Mouse (Mus musculus) G1E (cell line): Measurements from ENCODE around the gene Ltbp2. TPM values are rescaled to one million over a fixed set of nuclear protein-coding genes. Genes with fewer than 3 reads are reported as not detected.

Experiments
- ATAC-seq: 2 replicates; pipeline ENCODE4 v1.8.0; 2016; ENCODE audit warnings: mild to moderate bottlenecking; ENCODE audit not compliant: insufficient number of reproducible peaks, poor library complexity, low FRiP score, severe bottlenecking; ENCODE audit errors: extremely low read depth
- DNase-seq: peaks from one replicate; pipeline ENCODE4 v3.0.0; 2012; ENCODE audit warnings: low spot score
- H3K27me3 ChIP-seq: 2 replicates; pipeline ENCODE4 v1.6.1; 2012; ENCODE audit warnings: mild to moderate bottlenecking, low read length, inconsistent platforms; ENCODE audit not compliant: insufficient read depth
- H3K36me3 ChIP-seq: replicated peaks from 2 replicates; pipeline ENCODE3; 2012; ENCODE audit warnings: mild to moderate bottlenecking, inconsistent platforms
- H3K4me1 ChIP-seq: 2 replicates; pipeline ENCODE4 v1.6.1; 2012; ENCODE audit warnings: low read depth, low read length, inconsistent platforms, mixed read lengths; ENCODE audit not compliant: insufficient read depth
- H3K4me3 ChIP-seq: 2 replicates; pipeline ENCODE4 v1.5.1; 2012; ENCODE audit warnings: low read depth, mild to moderate bottlenecking, inconsistent platforms, low read length, moderate library complexity, mixed read lengths
- H3K9me3 ChIP-seq: replicated peaks from 2 replicates; pipeline ENCODE4 v1.6.1; 2012; ENCODE audit warnings: inconsistent platforms
- CTCF ChIP-seq: IDR thresholded peaks from 2 replicates; pipeline ENCODE4 v1.5.1; 2012; ENCODE audit warnings: low read depth, low read length, inconsistent platforms, mixed read lengths
- GATA1 ChIP-seq: IDR thresholded peaks from 2 replicates; pipeline ENCODE4 v1.6.1; 2012; ENCODE audit warnings: borderline replicate concordance, low read length, inconsistent platforms, mixed read lengths
- GATA2 ChIP-seq: IDR thresholded peaks from 2 replicates; pipeline ENCODE4 v1.6.1; 2012; ENCODE audit warnings: low read depth, low read length, inconsistent platforms, borderline replicate concordance
- POLR2AphosphoS5 ChIP-seq: IDR thresholded peaks from 2 replicates; pipeline ENCODE4 v1.6.1; 2012; ENCODE audit warnings: low read depth, low read length, inconsistent platforms; ENCODE audit not compliant: insufficient replicate concordance
- TAL1 ChIP-seq: conservative IDR thresholded peaks from 2 replicates; pipeline ENCODE4 v1.6.1; 2012; ENCODE audit warnings: low read depth, low read length, inconsistent platforms, mixed read lengths
- polyA plus RNA-seq: library from polyadenylated mRNA; stranded (reverse); fragments of >175 nt; gene quantifications from 2 replicates; pipeline ENCODE4 v1.2.3, GENCODE M21; 2012
- total RNA-seq, 2 experiments: library from RNA; stranded (forward) in 1 of 2; stranded (reverse) in 1 of 2; fragments of 200-1000 nt in 1 of 2; fragments of >200 nt in 1 of 2; fragmentation: Nextera tagmentation in 1 of 2; gene quantifications; 2 replicates each; pipeline ENCODE4 v1.2.3; 2014 to 2017

The Ltbp2 gene
- total and polyA plus RNA-seq, 3 experiments = 0.44 TPM; not detected in 2

DNA sequence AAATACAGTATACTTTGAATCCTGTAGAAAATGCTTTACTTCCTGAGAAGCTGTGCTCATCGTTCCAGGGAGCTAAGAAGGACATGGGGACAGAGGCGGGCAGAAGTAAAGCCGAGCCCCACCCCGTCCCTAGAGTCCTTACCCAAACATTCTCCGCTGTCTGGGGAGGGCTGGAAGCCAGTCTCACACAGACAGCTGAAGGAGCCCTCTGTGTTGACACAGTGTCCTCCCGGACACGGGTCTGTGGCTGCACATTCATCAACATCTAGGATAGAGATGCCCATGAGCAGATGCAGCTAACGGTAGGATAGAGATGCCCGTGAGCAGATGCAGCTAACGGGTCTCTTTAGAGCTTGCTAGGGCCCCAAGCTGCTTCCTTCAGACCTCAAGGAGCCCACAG is 85.5 kb downstream of the Ltbp2 start:
- ATAC-seq = no peak
- H3K9me3 ChIP-seq = no peaks in the 10 kb centered on the region
- H3K4me3 ChIP-seq = no peak overlapping the region
- no peaks in the 10 kb centered on the region for H3K4me1 ChIP-seq
- TF ChIP-seq POLR2AphosphoS5 (no peak), TAL1 (no peak), GATA1 (no peak), CTCF (no peak), GATA2 (no peak)
- no peaks in the 10 kb centered on the region for H3K36me3 ChIP-seq
- peaks cover 78% of the 10 kb centered on the region for H3K27me3 ChIP-seq
- no peak for DNase-seq

- TF ChIP-seq POLR2AphosphoS5 (no peak), TAL1 (no peak), GATA1 (no peak), CTCF (no peak), GATA2 (no peak)
- peaks cover 50% of the 10 kb centered on the region for H3K27me3 ChIP-seq
- no peaks in the 10 kb centered on the region for H3K9me3 ChIP-seq
- peaks cover 2% of the 10 kb centered on the region for H3K36me3 ChIP-seq
- DNase-seq = no peak
- ATAC-seq = no peak
- no peak overlapping the region for H3K4me3 ChIP-seq
- peaks cover 14% of the 10 kb centered on the region for H3K4me1 ChIP-seq
Measured at GRCm38 (mm10) chr12:84786091-84786490, 90.2 kb downstream of the Ltbp2 start.

- peak overlapping the region; percentile 25; the same call in 1 of the 2 replicates for H3K4me3 ChIP-seq
- ATAC-seq (peak; percentile 86), DNase-seq (peak; percentile 93)
- H3K27me3 ChIP-seq = peaks cover 40% of the 10 kb centered on the region
- H3K36me3 ChIP-seq = peaks cover 2% of the 10 kb centered on the region
- H3K9me3 ChIP-seq = no peaks in the 10 kb centered on the region
- TF ChIP-seq CTCF (peak; percentile 85), POLR2AphosphoS5 (no peak)
- peaks cover 14% of the 10 kb centered on the region for H3K4me1 ChIP-seq
Measured at GRCm38 (mm10) chr12:84784604-84785381, 91.5 kb downstream of the Ltbp2 start.

- Histone ChIP-seq H3K27me3 (no peaks in the 10 kb centered on the region), H3K4me1 (peaks cover 29% of the 10 kb centered on the region), H3K4me3 (no peak overlapping the region), H3K9me3 (no peaks in the 10 kb centered on the region), H3K36me3 (peaks cover 23% of the 10 kb centered on the region)
- no peak for DNase-seq
- ATAC-seq = no peak
- no peak for TF ChIP-seq GATA2
- TF ChIP-seq CTCF = no peak
- no peak for TF ChIP-seq POLR2AphosphoS5
- no peak for TF ChIP-seq GATA1
- TF ChIP-seq TAL1 = no peak
Measured at GRCm38 (mm10) chr12:84776229-84776628, 100.1 kb downstream of the Ltbp2 start.

GRCm38 (mm10) chr12:84774376-84774775 is 102.0 kb downstream of the Ltbp2 start:
- TF ChIP-seq POLR2AphosphoS5 = no peak
- TF ChIP-seq GATA1 = no peak
- TF ChIP-seq CTCF = no peak
- TF ChIP-seq GATA2 = no peak
- no peak for TF ChIP-seq TAL1
- DNase-seq = no peak
- Histone ChIP-seq H3K4me3 (no peak overlapping the region; the same call in 1 of the 2 replicates), H3K36me3 (peaks cover 40% of the 10 kb centered on the region), H3K9me3 (no peaks in the 10 kb centered on the region), H3K4me1 (peaks cover 47% of the 10 kb centered on the region), H3K27me3 (no peaks in the 10 kb centered on the region)
- no peak for ATAC-seq

GRCm38 (mm10) chr12:84773476-84773875 is 102.9 kb downstream of the Ltbp2 start:
- Histone ChIP-seq H3K36me3 (peaks cover 49% of the 10 kb centered on the region), H3K4me1 (peaks cover 50% of the 10 kb centered on the region), H3K9me3 (no peaks in the 10 kb centered on the region), H3K27me3 (no peaks in the 10 kb centered on the region), H3K4me3 (peak overlapping the region; percentile 84)
- no peak for TF ChIP-seq GATA2
- no peak for TF ChIP-seq CTCF
- no peak for TF ChIP-seq TAL1
- TF ChIP-seq POLR2AphosphoS5 = no peak
- no peak for TF ChIP-seq GATA1
- no peak for ATAC-seq
- no peak for DNase-seq
